Mouse (Mus musculus) heart, embryonic 15.5 days (tissue): Measurements from ENCODE around the gene Ilk. TPM values are rescaled to one million over a fixed set of nuclear protein-coding genes. Genes with fewer than 3 reads are reported as not detected.
A peak's percentile ranks its signal among the peaks of the same experiment; 100 is the strongest.

Experiments
- ATAC-seq: fragments of 200-750 bp; cut with Nextera tagmentation; replicated peaks from 2 replicates; pipeline ENCODE4 v1.8.0; 2017; ENCODE audit warnings: low read depth, moderate TSS enrichment; ENCODE audit not compliant: insufficient number of reproducible peaks, insufficient read depth, low FRiP score
- H3K27ac ChIP-seq: fragments of 300-500 bp; sonication (generic); 2 replicates; pipeline ENCODE4 v1.5.1; 2015; ENCODE audit warnings: mild to moderate bottlenecking, inconsistent platforms
- H3K27me3 ChIP-seq: fragments of 300-500 bp; sonication (generic); 2 replicates; pipeline ENCODE4 v1.6.1; 2015; ENCODE audit warnings: inconsistent platforms
- H3K36me3 ChIP-seq: fragments of 300-500 bp; sonication (generic); 2 replicates; pipeline ENCODE4 v1.6.1; 2015; ENCODE audit warnings: mild to moderate bottlenecking, inconsistent platforms
- H3K4me1 ChIP-seq: fragments of 300-500 bp; sonication (generic); replicated peaks from 2 replicates; pipeline ENCODE4 v1.6.1; 2015; ENCODE audit warnings: inconsistent platforms
- H3K4me2 ChIP-seq: fragments of 300-500 bp; sonication (generic); 2 replicates; pipeline ENCODE4 v1.6.1; 2015; ENCODE audit warnings: inconsistent platforms, mild to moderate bottlenecking, moderate library complexity
- H3K4me3 ChIP-seq: fragments of 300-500 bp; sonication (generic); 2 replicates; pipeline ENCODE4 v1.5.1; 2015; ENCODE audit warnings: mild to moderate bottlenecking, inconsistent platforms
- H3K9ac ChIP-seq: fragments of 300-500 bp; sonication (generic); 2 replicates; pipeline ENCODE4 v1.6.1; 2015; ENCODE audit warnings: mild to moderate bottlenecking, inconsistent platforms
- H3K9me3 ChIP-seq: fragments of 300-500 bp; sonication (generic); replicated peaks from 2 replicates; pipeline ENCODE4 v1.6.1; 2016; ENCODE audit warnings: inconsistent platforms
- WGBS: fragments of 180-500 bp; shearing (Covaris S2); methylation state at CpG from one replicate; pipeline ENCODE4 v1.1.7; 2015; ENCODE audit warnings: mixed read lengths; 5-methylcytosine and 5-hydroxymethylcytosine counted together
- polyA plus RNA-seq: library from polyadenylated mRNA; unstranded; fragments of >200 nt; fragmentation: Nextera tagmentation; extraction: Ambion mirVana; gene quantifications from 2 replicates; pipeline ENCODE4 v1.2.1, GENCODE M21; 2015

Ilk gene
- polyA plus RNA-seq, 1 experiment from 2014 or later = 354 TPM

DNA sequence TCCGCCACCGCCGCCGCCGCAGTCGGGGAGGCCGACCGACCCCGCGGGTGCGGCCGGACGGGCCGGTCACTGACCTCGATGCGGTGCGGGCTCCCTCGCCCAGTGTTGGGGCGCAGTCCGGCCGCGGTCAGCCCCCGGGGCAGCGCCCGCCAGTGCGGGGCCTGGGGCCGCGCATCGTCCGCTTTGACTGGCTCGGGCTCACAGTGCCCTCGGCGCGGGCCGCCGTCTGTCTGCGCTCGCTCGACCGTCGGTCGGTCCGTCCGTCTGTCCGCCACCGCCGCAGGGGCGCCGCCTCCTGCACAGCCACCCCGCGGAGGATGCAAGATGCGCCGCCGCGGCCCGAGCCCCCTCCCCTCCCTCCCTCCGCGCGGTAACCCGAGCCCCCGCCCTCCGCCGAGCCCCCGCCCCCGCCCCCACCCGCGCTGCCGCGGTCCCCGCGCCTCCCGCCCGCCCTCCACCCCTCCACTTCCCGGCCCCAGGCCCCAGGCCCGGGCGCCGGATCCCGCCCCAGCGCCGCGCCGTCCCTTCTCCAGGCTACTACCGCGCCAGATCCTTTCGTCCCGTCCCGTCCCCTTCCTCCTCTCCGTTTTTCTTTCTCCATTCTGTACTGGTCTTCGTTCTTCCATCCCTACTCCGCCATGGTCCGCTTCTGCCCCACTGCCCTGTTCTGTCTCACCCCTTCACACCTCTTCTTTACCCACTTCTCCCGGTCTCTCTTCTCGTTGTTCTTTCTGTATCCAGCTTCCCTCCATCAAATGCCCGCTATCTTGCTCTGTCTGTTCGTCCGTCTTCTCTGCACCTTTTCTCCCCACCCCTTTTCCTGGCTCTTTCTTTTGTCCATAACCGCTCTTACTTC is 51.1 kb downstream of the Ilk start, which contains the start of gene Dchs1:
TSS of gene Dchs1 (minus strand) at position 370 of the 856 bp plus-strand sequence.
- peak within 1 kb of the TSS; percentile 87 for H3K4me2 ChIP-seq
- WGBS = under 1% methylated on average over 72 of the region's 97 CpGs
- H3K36me3 ChIP-seq = no peaks in the 10 kb centered on the region
- H3K27ac ChIP-seq = peak within 1 kb of the TSS; percentile 83
- H3K27me3 ChIP-seq = peaks cover 3% of the 10 kb centered on the region; the same call in 1 of the 2 replicates
- H3K4me3 ChIP-seq = peak within 1 kb of the TSS; percentile 77
- peak within 1 kb of the TSS; percentile 81 for H3K9ac ChIP-seq
- H3K9me3 ChIP-seq = no peaks in the 10 kb centered on the region
- peak; percentile 57 for ATAC-seq
- H3K4me1 ChIP-seq = peaks cover 23% of the 10 kb centered on the region

DNA sequence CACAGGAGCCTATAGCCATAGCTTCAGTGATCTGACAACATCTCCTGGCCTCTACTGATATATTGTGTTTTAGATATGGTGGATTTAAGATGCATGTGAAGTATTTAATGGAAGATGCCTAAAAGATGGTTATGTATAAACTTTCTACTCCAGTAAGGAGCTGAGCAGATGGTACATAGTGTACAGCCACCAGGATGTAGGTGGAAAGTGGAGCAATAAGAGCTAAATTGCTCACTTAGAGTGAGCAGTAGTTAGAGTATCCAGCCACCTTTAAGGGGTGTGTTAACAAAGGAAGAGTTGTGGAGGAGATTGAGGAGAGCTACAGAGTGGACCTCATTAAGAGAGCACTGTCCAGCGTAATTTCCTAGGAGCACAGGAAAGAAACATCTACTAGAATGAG is 54.8 kb downstream of the Ilk start:
- no peak for ATAC-seq
- peaks cover 7% of the 10 kb centered on the region for H3K4me1 ChIP-seq
- WGBS = 75% methylated on average over 1 of the region's 1 CpGs
- H3K9ac ChIP-seq = no peak overlapping the region
- H3K27ac ChIP-seq = no peak overlapping the region
- peaks cover 3% of the 10 kb centered on the region; the same call in 1 of the 2 replicates for H3K27me3 ChIP-seq
- no peak overlapping the region for H3K4me3 ChIP-seq
- H3K36me3 ChIP-seq = no peaks in the 10 kb centered on the region
- no peak overlapping the region for H3K4me2 ChIP-seq
- no peaks in the 10 kb centered on the region for H3K9me3 ChIP-seq

Other genes starting within 250 kb of the Ilk start
- gene Smpd1, start 182.2 kb upstream of the Ilk start, polyA plus RNA-seq = 54.4 and 61.0 TPM in 2 replicates
- gene Apbb1, start 154.9 kb upstream of the Ilk start, polyA plus RNA-seq = 40.4 and 49.2 TPM in 2 replicates
- 0.24 and 2.3 TPM in 2 replicates for gene Hpx, start 136.5 kb upstream of the Ilk start, polyA plus RNA-seq
- 26.5 and 36.0 TPM in 2 replicates for gene Trim3, start 103.0 kb upstream of the Ilk start, polyA plus RNA-seq
- gene Timm10b, start 96.5 kb upstream of the Ilk start, polyA plus RNA-seq = 138 and 156 TPM in 2 replicates
- gene Arfip2, start 96.2 kb upstream of the Ilk start, polyA plus RNA-seq = 42.6 and 50.8 TPM in 2 replicates
- gene Gm45799, start 96.0 kb upstream of the Ilk start, polyA plus RNA-seq = 24.0 and 39.7 TPM in 2 replicates
- gene Dnhd1, start 85.8 kb upstream of the Ilk start, polyA plus RNA-seq = 0.72 and 0.91 TPM in 2 replicates
- gene Rrp8, start 793 bp downstream of the Ilk start, polyA plus RNA-seq = 18.7 and 23.2 TPM in 2 replicates
- 90.0 and 105 TPM in 2 replicates for gene Taf10, start 7.8 kb downstream of the Ilk start, polyA plus RNA-seq
- gene Tpp1, start 15.6 kb downstream of the Ilk start, polyA plus RNA-seq = 72.8 and 77.1 TPM in 2 replicates
- 3.4 and 5.9 TPM in 2 replicates for gene Dchs1, start 51.1 kb downstream of the Ilk start, polyA plus RNA-seq
- gene Mrpl17, start 74.5 kb downstream of the Ilk start, polyA plus RNA-seq = 180 and 222 TPM in 2 replicates
- 0.28 and 0.68 TPM in 2 replicates for gene Gm4070, start 217.4 kb downstream of the Ilk start, polyA plus RNA-seq